Mouse (Mus musculus) lung, adult 2 months (tissue): ENCODE measurements around the gene Aen.

Experiments used
- CTCF ChIP-seq: fragments of 200-500 bp; IDR thresholded peaks from 2 replicates; pipeline ENCODE4 v1.5.1; 2011; ENCODE audit warnings: mild to moderate bottlenecking, low read length, control low read depth; ENCODE audit not compliant: insufficient read depth
- POLR2A ChIP-seq: fragments of 200-500 bp; IDR thresholded peaks from 2 replicates; pipeline ENCODE4 v1.6.1; 2011; ENCODE audit warnings: low read depth, mild to moderate bottlenecking, control low read depth, low read length, borderline replicate concordance; ENCODE audit errors: extremely low read depth

GRCm38 (mm10) chr7:78868731-78869130 lies 26.9 kb upstream of the Aen start:
- no peak for TF ChIP-seq CTCF
- TF ChIP-seq POLR2A, result no peak
